Mouse (Mus musculus) right cerebral cortex, postnatal 4 days (tissue): ENCODE data around the gene Kazn.

Experiments
- DNase-seq: peaks from one replicate; pipeline ENCODE4 v3.0.0-alpha.2; 2022

Gene Kazn

GRCm38 (mm10) chr4:142103081-142103671 is 136.0 kb downstream of the Kazn start:
- DNase-seq = no peak

- peak; percentile 87 for DNase-seq
Measured at GRCm38 (mm10) chr4:142098303-142098702, 140.9 kb downstream of the Kazn start.

GRCm38 (mm10) chr4:142097871-142098270 is 141.3 kb downstream of the Kazn start:
- DNase-seq = peak; percentile 10

- peak; percentile 39 for DNase-seq
Measured at GRCm38 (mm10) chr4:142095513-142096241, 143.5 kb downstream of the Kazn start.

GRCm38 (mm10) chr4:142094386-142094785 is 144.8 kb downstream of the Kazn start:
- no peak for DNase-seq

GRCm38 (mm10) chr4:142091100-142091499 is 148.1 kb downstream of the Kazn start:
- DNase-seq = no peak

- DNase-seq = no peak
Measured at GRCm38 (mm10) chr4:142089966-142090365, 149.2 kb downstream of the Kazn start.

- no peak for DNase-seq
Measured at GRCm38 (mm10) chr4:142088836-142089235, 150.4 kb downstream of the Kazn start.

GRCm38 (mm10) chr4:142088409-142088808 is 150.8 kb downstream of the Kazn start:
- no peak for DNase-seq

- no peak for DNase-seq
Measured at GRCm38 (mm10) chr4:142084936-142085563, 154.2 kb downstream of the Kazn start.

GRCm38 (mm10) chr4:142084131-142084899 is 154.9 kb downstream of the Kazn start, which contains the start of gene Tmem51:
Gene Tmem51, minus strand, starts transcription at chr4:142084304.
- DNase-seq = peak; percentile 19

- peak; percentile 54 for DNase-seq
Measured at GRCm38 (mm10) chr4:142083762-142084130, 155.5 kb downstream of the Kazn start.

GRCm38 (mm10) chr4:142083193-142083592 is 156.0 kb downstream of the Kazn start:
- no peak for DNase-seq

GRCm38 (mm10) chr4:142082703-142083102 is 156.5 kb downstream of the Kazn start:
- DNase-seq = no peak

- DNase-seq = peak; percentile 20
Measured at GRCm38 (mm10) chr4:142081631-142082283, 157.4 kb downstream of the Kazn start.

- peak; percentile 68 for DNase-seq
Measured at GRCm38 (mm10) chr4:142080901-142081630, 158.1 kb downstream of the Kazn start.

GRCm38 (mm10) chr4:142080487-142080767 is 158.8 kb downstream of the Kazn start:
- DNase-seq = no peak

- DNase-seq = no peak
Measured at GRCm38 (mm10) chr4:142079629-142080486, 159.3 kb downstream of the Kazn start.

GRCm38 (mm10) chr4:142077572-142078271 is 161.5 kb downstream of the Kazn start:
- DNase-seq = no peak

- no peak for DNase-seq
Measured at GRCm38 (mm10) chr4:142076883-142077282, 162.3 kb downstream of the Kazn start.

GRCm38 (mm10) chr4:142075931-142076330 is 163.3 kb downstream of the Kazn start:
- no peak for DNase-seq
